Mouse (Mus musculus): ENCODE results near the gene Scnm1.

- TF ChIP-seq CTCF (IDR thresholded peaks at IDR 0.05; ENCODE audit: low read depth, low read length), result no peak
- TF ChIP-seq POLR2A (IDR thresholded peaks at IDR 0.05; ENCODE audit: insufficient read depth, low read length), result no peak
- TF ChIP-seq EP300 (IDR thresholded peaks at IDR 0.05; ENCODE audit: insufficient read depth, low read depth, low read length), result no peak
These were observed 1.2 kb upstream of the Scnm1 start for GRCm38 (mm10) chr3:95135023-95135422.

Measured in ES-Bruce4 (cell line).